Mouse (Mus musculus) adrenal gland, postnatal 36 days (tissue): ENCODE measurements around the gene Nptxr. TPM values are rescaled to one million over a fixed set of nuclear protein-coding genes. Genes with fewer than 3 reads are reported as not detected.
A peak's percentile ranks its signal among the peaks of the same experiment; 100 is the strongest.

Source experiments
- DNase-seq, 2 experiments: peaks; one replicate each; pipeline ENCODE4 v3.0.0; 2021; ENCODE audit warnings: mixed read lengths in 1 of 2
- long read RNA-seq, 2 experiments: library from polyadenylated mRNA; stranded (forward); transcript quantifications; one replicate each; pipeline ENCODE4 v2.0.0; 2021; ENCODE audit warnings: borderline sequencing depth in 2 of 2
- total RNA-seq, 2 experiments: library from RNA; stranded (reverse); gene quantifications; 2 replicates each; pipeline ENCODE4 v1.2.3; 2021

Gene Nptxr
- total RNA-seq: 1 to 10 TPM; 6.0 to 6.7 TPM
- long read RNA-seq, experiment 1, partial matches to known transcripts: 0 of 2 reads
- long read RNA-seq, experiment 1, other reads (novel, unspliced or antisense): 2 of 2 reads
- long read RNA-seq, experiment 2, full-length matches to known transcripts: 4 of 5 reads
- long read RNA-seq, experiment 2, partial matches to known transcripts: 0 of 5 reads
- long read RNA-seq, experiment 2, other reads (novel, unspliced or antisense): 1 of 5 reads

DNA sequence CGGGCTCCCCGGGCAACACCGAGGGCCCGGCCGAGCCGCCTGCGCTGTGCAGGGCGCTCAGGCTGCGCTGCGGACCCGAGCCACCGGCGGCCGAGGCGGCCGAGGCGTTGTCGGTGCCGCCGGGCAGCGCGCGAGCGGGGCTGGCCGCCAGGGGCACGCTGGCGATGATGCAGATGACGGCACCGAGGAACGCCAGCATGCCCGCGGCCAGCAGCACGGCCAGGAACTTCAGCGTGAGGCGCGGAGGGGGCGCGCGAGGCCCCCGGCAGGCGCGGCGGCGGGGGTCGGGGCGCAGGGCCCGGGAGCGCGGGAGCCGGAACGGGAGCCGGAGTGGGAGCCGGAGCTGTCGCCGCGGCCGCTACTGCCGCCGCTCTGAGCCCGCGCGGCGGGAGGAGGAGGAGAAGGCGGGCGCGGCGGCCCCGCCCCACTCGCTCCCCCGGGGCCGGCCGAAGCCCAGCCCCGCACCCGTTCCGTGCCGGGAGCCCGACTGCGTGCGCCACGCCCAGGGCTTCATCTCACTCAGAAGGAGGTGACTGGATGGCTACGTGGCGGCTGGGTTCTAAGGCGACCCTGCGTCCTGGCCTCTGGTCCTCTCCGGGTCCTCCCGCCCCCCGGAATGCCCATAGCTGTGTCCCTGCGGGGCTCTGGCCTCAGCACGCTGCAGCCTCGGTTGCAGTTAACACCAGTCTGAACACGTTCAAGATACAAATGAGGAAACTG lies at the start of gene Nptxr:
TSS of gene Nptxr (minus strand) at position 415 of the 720 bp plus-strand sequence.
- DNase-seq: peak; percentile 72 to 82

DNA sequence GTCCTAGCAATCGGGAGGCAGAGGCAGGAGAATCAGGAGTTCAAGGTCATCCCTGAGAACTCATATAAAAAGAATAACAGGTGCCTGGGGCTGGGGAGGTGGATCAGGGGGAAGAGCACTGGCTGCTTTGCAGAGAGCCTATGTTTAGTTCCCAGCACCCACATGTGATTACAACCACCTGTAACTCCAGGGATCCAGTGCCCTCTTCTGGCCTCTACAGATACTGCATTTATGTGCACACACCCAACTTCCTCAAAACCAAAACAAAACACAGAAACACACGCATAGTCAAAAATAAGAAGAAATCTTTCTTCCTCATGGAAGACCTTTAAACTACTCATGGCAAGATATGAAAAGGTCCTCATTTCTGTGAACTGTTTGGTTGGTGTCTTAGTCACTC lies 45.6 kb upstream of the Nptxr start:
- DNase-seq: no peak

DNA sequence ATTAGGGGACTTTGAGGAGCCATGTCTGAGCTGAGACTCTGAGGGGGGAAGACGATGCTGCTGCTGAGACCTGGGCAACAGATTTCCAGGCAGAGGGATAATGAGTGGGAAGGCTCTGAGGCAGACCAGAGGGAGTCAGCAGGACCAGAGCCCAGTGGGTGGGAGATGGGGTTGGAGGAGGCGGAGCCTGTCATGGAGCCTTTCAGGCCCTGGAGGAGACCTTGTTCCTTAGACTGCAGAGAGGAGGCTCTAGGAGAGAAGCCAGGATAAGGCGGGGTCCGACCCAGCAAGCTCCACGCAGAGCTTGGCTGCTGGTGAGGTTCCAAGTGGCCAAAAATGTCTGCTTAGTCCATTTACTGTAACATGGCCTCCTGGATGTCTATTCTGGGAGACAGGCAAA lies 42.5 kb upstream of the Nptxr start:
- DNase-seq: no peak

DNA sequence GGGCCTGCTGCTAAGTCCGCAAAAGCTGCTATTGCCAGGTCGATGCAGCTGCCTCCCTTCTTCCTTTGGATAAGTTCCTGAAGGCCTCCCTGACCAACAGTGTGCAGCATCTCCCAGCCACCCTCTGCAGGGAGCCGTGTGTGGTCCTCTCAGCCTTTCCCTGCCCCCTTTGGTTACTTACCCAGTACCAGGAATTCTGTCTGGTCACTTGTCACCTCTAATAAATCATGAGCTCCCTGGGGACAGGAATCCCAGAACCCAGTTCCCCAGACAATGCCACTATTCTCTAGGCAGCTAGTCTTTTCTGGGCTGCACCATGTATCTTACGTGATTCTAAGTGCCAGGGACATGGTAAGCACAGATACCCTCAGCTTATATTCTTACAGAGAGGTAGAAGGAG lies 41.4 kb upstream of the Nptxr start:
- no peak for DNase-seq

DNA sequence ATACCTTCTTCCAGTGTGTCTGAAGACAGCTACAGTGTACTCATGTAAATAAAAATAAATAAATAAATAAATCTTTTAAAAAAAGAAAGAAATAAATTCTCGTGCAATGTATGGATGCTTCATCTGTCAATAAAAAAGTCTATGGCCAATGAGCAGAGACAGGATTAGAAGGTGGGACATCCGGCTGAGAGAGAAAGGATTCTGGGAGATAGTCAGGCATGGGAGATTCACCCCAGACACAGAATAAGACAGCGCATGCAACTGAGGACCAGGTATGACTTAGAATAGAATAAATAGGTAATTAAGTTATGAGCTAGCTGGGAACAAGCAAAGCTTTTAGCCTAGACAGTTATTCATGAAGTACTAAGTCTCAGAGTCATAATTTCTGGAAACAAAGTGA lies 38.4 kb upstream of the Nptxr start:
- DNase-seq: no peak

DNA sequence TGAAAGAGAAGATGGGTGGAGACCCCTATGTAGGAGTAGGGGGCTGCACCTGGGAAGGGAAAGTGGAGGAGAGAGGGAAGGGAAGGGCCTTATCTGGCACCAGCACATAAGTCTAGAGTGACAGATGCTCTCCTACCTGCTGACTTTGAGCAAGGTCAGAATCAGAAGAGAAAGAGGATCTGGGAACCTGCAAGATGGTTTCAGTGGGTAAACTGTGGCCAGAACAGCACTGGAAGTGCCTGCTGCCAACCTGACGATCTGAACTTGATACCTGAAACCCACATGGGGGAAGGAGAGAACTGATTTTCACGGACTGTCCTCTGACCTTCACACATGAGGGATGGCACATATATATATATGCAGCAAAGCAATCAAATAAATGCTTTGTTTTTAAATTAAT lies 35.7 kb upstream of the Nptxr start:
- DNase-seq: no peak

DNA sequence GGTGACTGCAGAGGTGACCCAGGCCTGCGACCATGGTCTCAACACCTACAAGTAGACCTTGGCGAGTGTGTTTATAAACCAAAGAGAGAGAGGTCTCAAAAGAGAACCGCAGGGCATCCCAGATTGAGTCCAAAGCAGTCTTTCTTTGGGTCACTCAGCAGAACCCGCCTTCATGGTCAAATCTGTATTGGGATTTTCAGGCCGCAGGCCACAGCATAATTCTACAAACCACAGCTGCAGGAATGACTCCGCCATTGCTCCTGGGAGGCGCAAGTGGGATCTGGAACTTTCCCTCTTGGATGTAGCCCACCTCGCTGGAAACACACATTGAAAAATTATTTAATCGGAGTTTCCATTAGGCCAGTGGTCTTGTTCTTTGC lies 30.3 kb upstream of the Nptxr start:
- no peak for DNase-seq

DNA sequence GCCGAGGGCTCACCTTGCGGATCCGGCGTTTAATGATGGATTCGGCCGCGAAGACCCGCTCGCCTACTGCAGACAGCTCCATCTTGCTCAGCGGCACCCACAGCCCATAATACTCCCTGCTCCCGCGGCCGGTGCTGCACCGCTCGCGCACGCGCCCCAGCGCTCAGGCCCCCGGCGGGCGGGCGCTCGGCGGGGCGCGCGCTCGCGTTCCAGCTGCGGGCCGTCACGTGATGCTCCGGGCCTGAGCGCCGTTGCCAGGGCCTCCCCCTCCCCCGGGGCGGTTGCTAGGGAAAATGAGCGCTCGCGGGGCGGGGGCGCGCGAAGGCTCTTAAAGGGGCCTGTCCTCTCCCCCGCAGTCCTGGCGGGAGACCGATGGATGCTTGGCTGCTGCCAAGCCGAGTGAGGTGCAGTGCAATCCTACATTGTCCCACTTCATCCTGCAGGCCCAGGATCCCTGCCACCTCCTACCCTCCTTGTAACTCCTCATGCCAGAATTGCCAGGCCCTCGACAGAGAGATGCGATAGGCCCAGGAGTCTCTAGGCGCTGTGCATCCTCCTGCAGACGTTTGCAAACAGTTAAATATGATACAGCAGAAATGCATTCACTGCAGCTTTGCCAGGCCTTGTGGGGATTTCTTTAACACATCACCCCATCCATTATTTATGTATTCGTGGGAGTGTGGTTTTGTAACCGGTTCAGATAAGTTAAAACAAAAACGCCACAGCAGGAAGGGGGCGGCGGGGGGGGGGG lies 29.7 kb upstream of the Nptxr start, which contains the start of the genes Npcd and Cbx6:
TSS of gene Npcd (minus strand) at position 108 of the 751 bp plus-strand sequence.
TSS of gene Cbx6 (minus strand) at position 559 of the 751 bp plus-strand sequence.
- DNase-seq: peak; percentile 96 to 99

DNA sequence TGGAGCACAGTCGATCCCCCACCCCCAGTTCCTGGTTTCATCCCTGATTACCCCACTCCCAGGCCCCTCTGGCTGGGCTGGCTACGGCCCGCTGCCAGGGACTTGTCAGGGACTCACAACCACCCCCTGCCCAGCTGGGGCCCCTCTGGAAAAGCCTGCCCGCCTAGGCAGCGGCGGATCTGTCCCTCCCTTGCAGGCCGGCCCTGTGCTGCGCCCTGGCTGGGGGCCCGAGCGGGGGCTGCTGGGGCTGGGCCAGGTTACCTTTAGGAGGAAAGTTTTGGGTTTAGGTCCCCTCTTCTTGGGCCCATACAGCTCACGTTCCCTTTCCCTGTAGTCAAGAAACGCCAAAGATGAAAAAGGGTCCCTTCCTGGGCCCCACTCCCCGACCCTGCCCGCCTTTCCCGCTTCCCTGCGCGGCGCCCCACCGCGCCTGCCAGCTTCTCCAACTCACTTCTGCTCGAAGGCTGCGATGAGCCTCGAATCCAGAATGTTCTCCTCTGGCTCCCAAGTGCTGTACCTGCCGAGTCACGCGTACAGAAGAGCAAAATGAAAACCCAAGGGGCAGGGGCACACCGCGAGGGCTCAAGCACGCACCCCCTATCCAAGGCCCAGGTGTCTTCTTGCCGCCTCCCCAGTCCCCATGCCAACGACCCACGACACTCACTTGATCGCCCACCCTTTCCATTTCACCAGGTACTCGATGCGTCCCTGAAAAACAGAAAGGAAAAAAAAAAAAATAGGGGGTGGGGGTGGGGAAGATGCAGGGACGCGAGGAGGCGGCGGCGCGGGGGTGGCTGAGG lies 28.9 kb upstream of the Nptxr start:
- peak; percentile 20 to 43 for DNase-seq

DNA sequence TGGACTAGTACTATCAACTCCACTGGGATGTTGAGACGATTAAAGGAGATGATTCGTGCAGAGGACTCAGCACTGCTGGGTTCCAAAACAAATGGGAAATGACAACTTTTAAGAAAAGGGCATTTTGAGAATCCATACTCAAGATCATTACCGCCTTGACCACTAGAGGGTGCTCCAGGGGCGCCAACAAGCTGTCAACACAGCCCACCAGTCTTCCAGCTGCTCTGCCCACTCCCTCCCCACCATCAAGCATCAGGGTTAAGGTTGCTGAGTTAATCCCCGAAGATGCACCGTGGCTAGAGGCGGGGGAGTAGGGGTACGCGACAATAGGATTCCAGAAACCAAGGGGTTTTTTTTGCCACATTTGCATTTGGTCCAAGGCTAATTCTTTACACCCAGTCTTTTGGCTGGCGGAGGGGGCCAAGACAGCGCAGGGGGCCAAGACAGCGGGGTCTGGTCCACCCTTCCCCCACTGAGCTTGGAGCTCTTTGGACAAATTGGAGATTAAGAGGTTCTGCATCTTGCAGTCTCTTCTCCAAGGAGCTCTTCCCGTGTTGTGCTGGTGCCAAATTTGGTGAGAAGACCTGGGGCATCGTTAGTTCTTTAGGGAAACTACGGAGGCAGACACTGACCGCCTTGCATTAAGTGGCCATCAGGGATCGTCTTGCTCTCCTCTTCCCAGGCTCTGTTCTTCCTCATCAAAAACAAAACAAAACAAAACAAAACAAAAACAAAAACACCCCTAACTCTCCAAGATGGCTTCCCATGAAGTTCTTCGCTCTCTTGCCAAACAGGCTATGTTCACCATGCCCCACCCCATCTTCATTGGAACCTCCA lies 27.7 kb upstream of the Nptxr start:
- peak; percentile 70 to 87 for DNase-seq

DNA sequence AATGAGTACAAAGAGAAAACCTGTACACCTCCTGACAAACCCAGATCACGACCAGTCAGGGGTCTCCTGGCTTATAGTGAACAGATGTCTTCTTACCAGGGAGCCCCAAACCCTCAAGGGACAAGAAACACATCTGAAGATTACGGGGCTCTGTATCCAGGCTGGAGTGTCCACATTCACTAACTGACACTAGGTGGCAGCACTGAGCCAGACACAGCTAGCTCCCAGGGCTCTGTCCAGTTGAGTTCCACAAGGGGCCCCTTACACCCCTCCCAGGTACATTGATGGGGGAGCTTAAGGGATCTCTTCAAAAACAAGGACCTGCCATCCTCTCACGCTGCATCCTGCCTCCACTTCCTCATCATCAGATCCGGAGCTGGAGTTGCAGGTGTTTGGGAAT lies 25.8 kb upstream of the Nptxr start:
- DNase-seq: peak; percentile 70 to 84

DNA sequence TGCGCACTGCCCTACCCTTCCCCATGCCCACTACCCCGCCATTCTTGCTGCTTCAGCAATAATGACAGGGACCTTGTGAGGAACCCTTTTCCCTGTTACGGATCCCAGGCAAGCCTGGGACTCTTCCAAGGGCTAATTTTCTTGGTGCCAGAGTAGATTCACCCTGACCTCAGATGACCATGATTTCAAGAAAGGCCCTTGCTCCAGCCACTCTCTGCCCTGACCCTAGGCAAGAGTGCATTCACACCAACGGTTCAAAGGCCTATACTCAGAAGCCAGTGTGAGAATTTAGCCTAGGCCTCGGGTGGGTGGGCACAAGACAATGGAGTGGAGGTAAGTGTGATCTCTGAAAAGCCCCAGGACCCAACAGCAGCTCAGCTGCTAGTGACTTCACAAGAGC lies 24.9 kb upstream of the Nptxr start:
- DNase-seq: no peak

DNA sequence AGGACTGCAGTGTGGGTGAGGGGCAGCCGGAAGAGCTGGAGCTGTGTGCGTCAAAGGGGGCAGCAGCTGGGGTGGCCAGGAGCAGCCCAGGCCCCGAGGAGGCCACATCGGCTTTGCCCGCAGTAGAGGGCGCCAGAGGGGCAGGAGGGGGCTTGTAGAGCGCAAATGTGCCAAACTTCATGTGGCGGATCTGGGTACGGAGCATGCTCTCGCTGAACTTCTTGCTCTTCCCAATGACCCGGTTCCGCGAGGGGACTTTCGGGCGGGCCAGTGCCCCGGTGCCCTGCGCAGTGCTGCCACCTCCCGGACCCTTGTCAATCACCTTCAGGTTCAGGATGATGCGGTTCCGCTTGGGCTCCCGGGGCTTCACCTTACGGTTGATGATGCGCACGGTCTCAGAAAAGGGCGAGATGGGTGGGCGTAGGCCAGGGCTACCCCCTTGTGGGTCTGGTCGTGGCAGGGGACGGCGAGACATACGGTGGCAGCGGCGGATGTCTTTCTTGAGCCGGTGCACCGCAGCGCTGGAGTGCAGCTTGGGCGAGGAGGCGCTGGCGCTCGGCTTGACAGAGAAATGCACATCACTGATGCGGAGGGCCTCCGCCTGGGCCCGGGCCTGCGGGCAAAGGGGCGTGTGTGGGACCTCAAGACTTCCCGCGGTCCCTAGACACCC lies 23.9 kb upstream of the Nptxr start:
- DNase-seq: peak in 1 of 2 experiments; percentile 32

DNA sequence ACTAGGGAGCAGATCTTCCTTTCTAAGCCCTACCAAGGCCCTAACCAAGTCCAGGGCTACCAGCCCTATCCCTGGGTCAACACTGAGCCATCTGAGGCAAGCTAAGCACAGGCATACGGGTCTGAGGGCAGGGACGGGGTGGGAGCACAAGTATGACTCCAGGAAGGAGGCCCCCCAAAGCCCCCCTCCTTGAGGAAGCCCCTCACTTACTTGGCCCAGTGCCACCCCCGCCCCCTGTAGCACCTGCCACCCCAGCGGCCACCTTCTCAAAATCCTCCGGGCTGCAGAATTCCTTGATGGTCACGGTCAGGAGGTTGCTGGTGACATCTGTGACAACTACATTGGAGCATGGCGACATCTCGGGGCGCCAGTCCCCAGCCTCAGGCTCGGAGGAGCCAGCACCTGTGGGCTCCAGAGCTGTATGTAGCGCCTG lies 23.2 kb upstream of the Nptxr start:
- DNase-seq: no peak

DNA sequence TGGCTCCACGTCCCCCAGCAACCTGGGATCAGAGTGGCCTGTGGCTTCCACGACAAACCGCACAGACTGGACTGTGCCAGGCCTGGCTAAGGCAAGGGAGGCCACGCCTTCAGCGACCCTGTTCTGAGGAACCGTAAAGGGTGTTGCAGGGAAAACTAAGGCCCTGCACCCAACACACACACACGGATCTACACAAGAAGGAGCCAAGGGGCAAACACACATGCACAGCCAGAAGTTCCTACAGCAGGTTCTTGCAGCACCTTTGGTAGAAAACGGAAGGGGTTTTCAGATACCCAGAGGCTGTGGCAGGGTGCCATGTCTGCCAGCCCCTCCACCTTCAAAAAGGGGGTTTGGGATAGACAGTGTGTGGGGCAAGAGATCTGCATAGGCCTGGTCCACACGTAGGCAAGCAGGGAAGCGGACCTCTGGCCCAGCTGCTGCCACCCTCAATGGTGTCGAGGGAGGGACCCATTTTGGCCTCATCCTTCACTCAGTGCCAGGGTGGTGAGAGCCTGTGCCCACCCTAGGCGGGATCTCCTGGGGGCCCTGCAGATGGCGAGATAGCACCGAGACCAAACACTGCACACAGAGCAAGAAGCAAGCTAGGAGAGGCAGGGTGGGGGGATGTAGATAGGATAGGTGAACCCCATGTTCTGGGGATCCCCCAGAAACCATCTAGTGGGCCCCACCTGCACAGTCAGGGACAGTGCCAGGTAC lies 22.7 kb upstream of the Nptxr start:
- DNase-seq: no peak

DNA sequence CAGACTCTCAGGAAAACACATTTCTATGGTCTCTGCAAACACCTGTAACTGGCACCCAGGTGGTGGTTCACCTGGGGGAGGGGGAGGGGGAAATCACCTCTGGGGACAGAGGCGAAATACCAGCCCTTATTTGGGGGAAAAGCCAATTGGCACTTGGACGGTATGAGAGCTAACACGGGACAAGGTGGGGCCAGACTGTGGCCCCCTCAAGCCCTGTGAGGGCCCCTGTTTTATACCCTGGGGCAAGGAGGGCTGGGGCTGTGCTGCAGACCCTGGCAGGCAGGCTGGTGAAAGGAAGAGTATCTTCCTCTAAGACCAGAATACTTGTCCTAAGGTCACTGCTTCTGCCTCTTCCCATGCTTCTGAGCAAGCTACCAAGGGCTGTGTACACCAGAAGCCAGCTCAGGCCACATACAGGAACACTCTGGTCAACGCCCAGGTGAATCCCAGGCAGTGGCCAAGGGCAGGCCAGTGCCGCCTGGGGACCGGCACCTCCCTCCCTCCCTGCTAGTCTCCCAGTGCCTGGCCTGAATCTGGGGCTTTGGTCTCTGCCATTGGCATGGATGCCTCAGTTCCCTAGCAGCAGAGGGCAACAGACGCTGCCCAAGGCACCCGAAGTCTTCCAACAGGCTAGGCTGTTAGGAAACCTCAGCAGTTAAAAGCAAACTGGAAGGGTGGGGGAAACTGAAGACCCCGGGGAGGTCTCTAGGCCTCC lies 21.8 kb upstream of the Nptxr start:
- DNase-seq: no peak

DNA sequence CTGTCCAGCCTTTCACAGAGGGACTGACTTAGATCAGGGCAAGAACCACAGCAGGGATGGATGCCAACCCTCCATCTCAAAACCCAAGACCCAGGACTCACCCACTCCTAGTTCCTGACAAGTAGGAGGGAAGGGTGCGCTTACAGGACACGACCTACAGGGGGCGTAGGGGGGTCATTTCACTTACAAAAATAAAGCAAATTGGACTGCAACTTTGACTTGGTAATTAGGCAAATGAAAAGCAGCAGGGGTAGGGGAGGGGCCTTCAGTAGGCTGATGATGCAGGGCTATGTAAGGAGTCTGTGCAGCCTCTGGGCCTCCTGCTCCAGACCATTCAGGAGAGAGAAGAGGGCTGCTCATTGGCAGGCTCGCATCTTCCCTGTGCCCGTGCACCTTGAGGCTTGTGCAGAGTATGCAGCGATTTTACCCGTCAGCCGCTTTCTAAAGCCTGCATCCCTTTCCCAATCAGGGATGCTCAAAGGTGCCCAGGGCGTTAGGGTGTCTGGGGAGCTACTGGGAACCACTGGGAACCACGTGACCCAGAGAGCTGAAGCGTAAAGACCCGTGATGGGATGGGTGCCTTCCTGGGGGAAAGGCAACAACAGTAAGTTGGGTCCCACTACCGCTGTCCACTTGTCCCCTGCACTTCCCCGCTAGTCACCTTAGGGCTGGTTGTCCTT lies 20.7 kb upstream of the Nptxr start:
- DNase-seq: no peak

DNA sequence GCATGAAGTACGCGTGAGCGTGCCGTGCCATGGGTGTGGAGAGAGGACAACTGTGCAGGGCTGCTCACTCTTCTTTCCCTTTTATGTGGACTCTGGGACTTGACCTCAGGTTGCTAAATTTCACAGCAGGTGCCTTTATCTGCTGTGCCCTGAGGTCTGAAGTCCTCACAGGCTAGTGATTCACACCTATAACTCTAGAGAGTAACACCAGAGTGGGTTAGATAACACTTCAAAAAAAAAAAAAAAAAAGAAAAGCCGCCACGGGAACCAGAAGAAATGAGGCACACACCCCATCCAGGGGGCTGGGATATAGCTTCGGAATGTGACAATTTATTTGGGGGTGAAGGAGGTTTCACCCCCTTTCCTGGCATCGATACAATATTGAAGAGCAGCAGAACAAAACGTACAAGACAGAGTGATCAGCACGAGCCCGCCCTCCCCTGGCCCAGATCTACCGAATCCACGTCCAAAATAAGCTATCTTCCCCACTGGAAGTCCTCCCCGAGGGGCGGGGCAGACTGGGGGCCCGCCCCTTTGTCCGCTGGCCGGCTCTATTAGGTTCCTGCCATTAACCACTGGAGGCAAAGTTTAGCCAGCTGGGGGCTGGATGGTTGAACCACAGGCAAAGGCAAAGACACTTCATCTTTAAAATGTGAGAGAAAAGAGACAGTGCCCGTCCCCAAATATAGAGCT lies 19.2 kb upstream of the Nptxr start:
- DNase-seq: peak; percentile 46 to 70
